Mouse (Mus musculus): Measurements from ENCODE around the gene Oaz2.

The Oaz2 gene

GRCm38 (mm10) chr9:65695646-65696045 is 27.8 kb downstream of the Oaz2 start:
- Histone ChIP-seq H3K36me3 (ENCODE audit: control insufficient read depth, insufficient read depth, low read length, poor library complexity, severe bottlenecking) (no peaks in the 10 kb centered on the region), H3K27me3 (ENCODE audit: control insufficient read depth, insufficient read depth, low read length, poor library complexity, severe bottlenecking) (no peaks in the 10 kb centered on the region)
- no peak for DNase-seq (ENCODE audit: low read depth, low spot score)

GRCm38 (mm10) chr9:65696337-65696736 is 28.5 kb downstream of the Oaz2 start:
- H3K36me3 ChIP-seq (ENCODE audit: control insufficient read depth, insufficient read depth, low read length, poor library complexity, severe bottlenecking): no peaks in the 10 kb centered on the region
- no peak for DNase-seq (ENCODE audit: low read depth, low spot score)

GRCm38 (mm10) chr9:65697356-65697755 is 29.6 kb downstream of the Oaz2 start:
- Histone ChIP-seq H3K27me3 (ENCODE audit: control insufficient read depth, insufficient read depth, low read length, poor library complexity, severe bottlenecking) (no peaks in the 10 kb centered on the region), H3K36me3 (ENCODE audit: control insufficient read depth, insufficient read depth, low read length, poor library complexity, severe bottlenecking) (no peaks in the 10 kb centered on the region)
- no peak for DNase-seq (ENCODE audit: low read depth, low spot score)

More at GRCm38 (mm10) chr9:65696337-65696736, 28.5 kb downstream of the Oaz2 start:
- H3K27me3 ChIP-seq (ENCODE audit: control insufficient read depth, insufficient read depth, low read length, poor library complexity, severe bottlenecking): no peaks in the 10 kb centered on the region

- no peak for DNase-seq (ENCODE audit: low read depth, low spot score)
- H3K27me3 ChIP-seq (ENCODE audit: control insufficient read depth, insufficient read depth, low read length, poor library complexity, severe bottlenecking): no peaks in the 10 kb centered on the region
- H3K36me3 ChIP-seq (ENCODE audit: control insufficient read depth, insufficient read depth, low read length, poor library complexity, severe bottlenecking): no peaks in the 10 kb centered on the region
Observed at GRCm38 (mm10) chr9:65697992-65698391, 30.2 kb downstream of the Oaz2 start.

- DNase-seq (ENCODE audit: low read depth, low spot score): no peak
- peaks cover 4% of the 10 kb centered on the region for H3K36me3 ChIP-seq (ENCODE audit: control insufficient read depth, insufficient read depth, low read length, poor library complexity, severe bottlenecking)
- no peaks in the 10 kb centered on the region for H3K27me3 ChIP-seq (ENCODE audit: control insufficient read depth, insufficient read depth, low read length, poor library complexity, severe bottlenecking)
Observed at GRCm38 (mm10) chr9:65700504-65700903, 32.7 kb downstream of the Oaz2 start.

- Histone ChIP-seq H3K27me3 (ENCODE audit: control insufficient read depth, insufficient read depth, low read length, poor library complexity, severe bottlenecking) (no peaks in the 10 kb centered on the region), H3K36me3 (ENCODE audit: control insufficient read depth, insufficient read depth, low read length, poor library complexity, severe bottlenecking) (peaks cover 4% of the 10 kb centered on the region)
- DNase-seq (ENCODE audit: low read depth, low spot score): no peak
Observed at GRCm38 (mm10) chr9:65702286-65702685, 34.5 kb downstream of the Oaz2 start.

- no peak for DNase-seq (ENCODE audit: low read depth, low spot score)
- peaks cover 4% of the 10 kb centered on the region for H3K36me3 ChIP-seq (ENCODE audit: control insufficient read depth, insufficient read depth, low read length, poor library complexity, severe bottlenecking)
- no peaks in the 10 kb centered on the region for H3K27me3 ChIP-seq (ENCODE audit: control insufficient read depth, insufficient read depth, low read length, poor library complexity, severe bottlenecking)
Observed at GRCm38 (mm10) chr9:65703241-65703640, 35.4 kb downstream of the Oaz2 start.

- no peaks in the 10 kb centered on the region for H3K27me3 ChIP-seq (ENCODE audit: control insufficient read depth, insufficient read depth, low read length, poor library complexity, severe bottlenecking)
- peaks cover 4% of the 10 kb centered on the region for H3K36me3 ChIP-seq (ENCODE audit: control insufficient read depth, insufficient read depth, low read length, poor library complexity, severe bottlenecking)
- DNase-seq (ENCODE audit: low read depth, low spot score): no peak
Observed at GRCm38 (mm10) chr9:65703926-65704595, 36.3 kb downstream of the Oaz2 start.

GRCm38 (mm10) chr9:65718195-65718594 is 50.4 kb downstream of the Oaz2 start:
- Histone ChIP-seq H3K27me3 (ENCODE audit: control insufficient read depth, insufficient read depth, low read length, poor library complexity, severe bottlenecking) (no peaks in the 10 kb centered on the region), H3K36me3 (ENCODE audit: control insufficient read depth, insufficient read depth, low read length, poor library complexity, severe bottlenecking) (no peaks in the 10 kb centered on the region)
- DNase-seq (ENCODE audit: low read depth, low spot score): no peak

- DNase-seq (ENCODE audit: low read depth, low spot score): no peak
Observed at GRCm38 (mm10) chr9:65721161-65721566, 53.4 kb downstream of the Oaz2 start.

GRCm38 (mm10) chr9:65724471-65725290 is 56.9 kb downstream of the Oaz2 start:
- no peak for DNase-seq (ENCODE audit: low read depth, low spot score)
- Histone ChIP-seq H3K27me3 (ENCODE audit: control insufficient read depth, insufficient read depth, low read length, poor library complexity, severe bottlenecking) (no peaks in the 10 kb centered on the region), H3K36me3 (ENCODE audit: control insufficient read depth, insufficient read depth, low read length, poor library complexity, severe bottlenecking) (no peaks in the 10 kb centered on the region; the same call in 1 of the 2 replicates)

More at GRCm38 (mm10) chr9:65721161-65721566, 53.4 kb downstream of the Oaz2 start:
- no peaks in the 10 kb centered on the region; the same call in 1 of the 2 replicates for H3K36me3 ChIP-seq (ENCODE audit: control insufficient read depth, insufficient read depth, low read length, poor library complexity, severe bottlenecking)
- no peaks in the 10 kb centered on the region for H3K27me3 ChIP-seq (ENCODE audit: control insufficient read depth, insufficient read depth, low read length, poor library complexity, severe bottlenecking)

- Histone ChIP-seq H3K27me3 (ENCODE audit: control insufficient read depth, insufficient read depth, low read length, poor library complexity, severe bottlenecking) (no peaks in the 10 kb centered on the region), H3K36me3 (ENCODE audit: control insufficient read depth, insufficient read depth, low read length, poor library complexity, severe bottlenecking) (no peaks in the 10 kb centered on the region; the same call in 1 of the 2 replicates)
- DNase-seq (ENCODE audit: low read depth, low spot score): no peak
Observed at GRCm38 (mm10) chr9:65725291-65725622, 57.5 kb downstream of the Oaz2 start.

- DNase-seq (ENCODE audit: low read depth, low spot score): no peak
- Histone ChIP-seq H3K36me3 (ENCODE audit: control insufficient read depth, insufficient read depth, low read length, poor library complexity, severe bottlenecking) (no peaks in the 10 kb centered on the region; the same call in 1 of the 2 replicates), H3K27me3 (ENCODE audit: control insufficient read depth, insufficient read depth, low read length, poor library complexity, severe bottlenecking) (no peaks in the 10 kb centered on the region)
Observed at GRCm38 (mm10) chr9:65726431-65726830, 58.6 kb downstream of the Oaz2 start.

GRCm38 (mm10) chr9:65727491-65727890 is 59.7 kb downstream of the Oaz2 start:
- DNase-seq (ENCODE audit: low read depth, low spot score): no peak
- no peaks in the 10 kb centered on the region; the same call in 1 of the 2 replicates for H3K36me3 ChIP-seq (ENCODE audit: control insufficient read depth, insufficient read depth, low read length, poor library complexity, severe bottlenecking)
- no peaks in the 10 kb centered on the region for H3K27me3 ChIP-seq (ENCODE audit: control insufficient read depth, insufficient read depth, low read length, poor library complexity, severe bottlenecking)

GRCm38 (mm10) chr9:65728588-65728987 is 60.8 kb downstream of the Oaz2 start:
- H3K36me3 ChIP-seq (ENCODE audit: control insufficient read depth, insufficient read depth, low read length, poor library complexity, severe bottlenecking): no peaks in the 10 kb centered on the region; the same call in 1 of the 2 replicates
- no peak for DNase-seq (ENCODE audit: low read depth, low spot score)
- H3K27me3 ChIP-seq (ENCODE audit: control insufficient read depth, insufficient read depth, low read length, poor library complexity, severe bottlenecking): no peaks in the 10 kb centered on the region

All from splenic B cell, adult 2 months (primary cell).